Mouse (Mus musculus) urinary bladder, postnatal 0 days (tissue): Measurements from ENCODE around the gene Cit. TPM values are rescaled to one million over a fixed set of nuclear protein-coding genes. Genes with fewer than 3 reads are reported as not detected.

ENCODE experiments used
- polyA plus RNA-seq: library from polyadenylated mRNA; unstranded; fragments of >200 nt; fragmentation: Nextera tagmentation; extraction: Ambion mirVana; gene quantifications from 2 replicates; pipeline ENCODE4 v1.2.1, GENCODE M21; 2015

The Cit gene
- polyA plus RNA-seq = 15.7 and 16.0 TPM in 2 replicates

GRCm38 (mm10) chr5:115844766-115845634 lies at the start of gene Cit:
Cit (plus strand) TSS chr5:115845278.

GRCm38 (mm10) chr5:116024327-116024739 lies 179.3 kb downstream of the Cit start, which contains the start of gene Prkab1:
Prkab1 (minus strand) TSS chr5:116024508.

Other genes with a start within 250 kb of the Cit start
- 16.0 and 17.1 TPM in 2 replicates for gene Rab35, start 213.4 kb upstream of the Cit start, polyA plus RNA-seq
- 12.0 and 15.0 TPM in 2 replicates for gene Bicdl1, start 113.7 kb upstream of the Cit start, polyA plus RNA-seq
- 53.5 and 54.0 TPM in 2 replicates for gene Prkab1, start 179.2 kb downstream of the Cit start, polyA plus RNA-seq
- not detected in 2 replicates for gene Tmem233, start 238.0 kb downstream of the Cit start, polyA plus RNA-seq